Mouse (Mus musculus) MN1 (cell line): Measurements from ENCODE around the gene Olfr348.

Experiments used
- DNase-seq: peaks from one replicate; pipeline ENCODE4 v3.0.0-alpha.2; 2016; ENCODE audit warnings: low spot score

The Olfr348 gene

DNA sequence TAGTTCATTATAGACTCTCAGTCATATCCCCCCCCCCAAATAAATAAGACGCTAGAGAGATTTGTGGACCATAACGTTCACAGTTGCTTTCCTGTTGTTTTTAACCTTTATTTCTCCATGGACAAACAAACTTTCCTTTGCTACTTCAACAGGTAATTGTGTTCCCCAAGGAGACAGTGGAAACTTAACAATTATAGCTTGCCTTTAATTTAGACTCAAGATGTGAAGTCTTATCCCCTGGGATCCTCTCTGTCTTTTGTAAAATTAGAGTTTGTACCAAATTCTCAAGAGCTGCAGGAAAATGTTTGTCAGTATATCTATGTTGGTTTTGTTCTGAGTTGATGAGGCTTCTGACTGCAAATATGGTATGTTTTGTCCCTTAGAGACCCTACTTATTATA lies at the start of gene Olfr348:
Olfr348 (plus strand) TSS at position 301 of the 400 bp plus-strand sequence.
- no peak for DNase-seq

DNA sequence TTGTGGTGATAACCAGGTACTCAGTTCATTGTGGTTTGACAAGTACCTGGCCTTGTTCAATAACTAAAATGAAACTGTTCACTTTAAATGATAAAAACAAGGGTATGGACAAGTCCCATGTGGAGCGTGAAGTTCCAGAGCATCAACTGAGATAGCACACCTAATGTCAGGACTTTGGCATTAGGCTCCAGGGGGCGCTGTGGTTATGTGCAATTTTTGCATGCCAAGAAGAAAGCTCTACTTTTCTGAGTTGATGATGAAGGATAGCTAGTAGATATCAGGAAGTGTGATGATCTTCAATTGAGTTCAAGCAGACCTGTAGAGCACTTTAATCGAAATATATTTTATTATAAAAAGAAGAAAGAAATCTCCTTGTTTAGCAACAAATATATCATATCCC lies 47.9 kb upstream of the Olfr348 start:
- DNase-seq = no peak

DNA sequence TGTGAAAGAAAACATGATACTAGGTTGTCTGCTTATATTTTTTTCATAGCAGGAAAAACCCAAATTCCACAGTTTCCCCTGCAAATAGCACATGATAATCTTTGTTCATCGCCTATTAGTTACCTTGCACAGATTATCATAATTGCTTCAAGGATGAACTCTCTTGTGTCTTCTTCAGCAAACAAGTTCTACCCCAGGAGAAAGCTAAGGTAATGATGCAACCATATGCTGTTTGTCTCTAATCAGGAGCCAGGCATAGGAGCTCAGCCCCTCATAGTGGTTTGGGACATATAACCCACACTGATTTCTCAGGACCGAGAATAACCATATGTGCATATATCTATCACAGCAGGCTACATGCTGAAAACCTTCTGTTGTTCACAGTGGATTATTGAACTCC lies 6.2 kb downstream of the Olfr348 start, which contains the start of gene Olfr50:
Olfr50 (plus strand) TSS at position 301 of the 400 bp plus-strand sequence.
- DNase-seq = no peak

DNA sequence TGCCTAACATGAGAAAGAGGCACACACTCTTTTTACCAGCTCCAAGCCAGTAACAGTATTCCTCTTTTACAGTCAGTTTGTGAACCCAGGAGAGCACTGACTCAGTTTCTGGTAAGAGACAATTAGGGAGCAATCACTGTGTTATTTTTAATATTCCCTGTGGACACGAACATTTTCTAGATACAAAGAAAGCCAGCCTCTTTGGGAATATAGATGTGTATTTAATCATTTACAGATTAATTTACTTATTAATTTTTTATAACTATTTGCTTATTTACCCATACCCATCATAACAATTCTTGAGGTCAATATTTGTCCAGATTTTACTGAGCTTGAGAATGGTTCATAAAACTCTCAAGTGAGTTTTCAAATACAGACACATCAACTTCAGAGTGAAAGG lies 32.9 kb downstream of the Olfr348 start, which contains the start of gene Olfr3:
Olfr3 (minus strand) TSS at position 101 of the 400 bp plus-strand sequence.
- no peak for DNase-seq
